Mouse (Mus musculus): ENCODE data around the gene Vmn2r26.
"Not testable (repeated sequence)": the region's sequence is repeated elsewhere in the genome, so short reads cannot be mapped to it uniquely, and the experiment has no call there.

Gene Vmn2r26

GRCm38 (mm10) chr6:124024268-124024667 is at the start of gene Vmn2r26:
Gene Vmn2r26, plus strand, starts transcription at chr6:124024568.
- not testable (repeated sequence) for DNase-seq (ENCODE audit: low spot score)

- DNase-seq (ENCODE audit: low spot score): no peak
Observed at GRCm38 (mm10) chr6:124020841-124021240, 3.5 kb upstream of the Vmn2r26 start.

- no peak for DNase-seq (ENCODE audit: low spot score)
Observed at GRCm38 (mm10) chr6:124048388-124048787, 24.0 kb downstream of the Vmn2r26 start.

GRCm38 (mm10) chr6:124053611-124054010 is 29.2 kb downstream of the Vmn2r26 start:
- not testable (repeated sequence) for DNase-seq (ENCODE audit: low spot score)

- DNase-seq (ENCODE audit: low spot score): no peak
Observed at GRCm38 (mm10) chr6:124102334-124102733, 78.0 kb downstream of the Vmn2r26 start.

Data from ovary, adult 18-20 months (tissue).